Mouse (Mus musculus) gastrocnemius, adult 2 months (tissue): ENCODE measurements around the gene Ifrd1. TPM values are rescaled to one million over a fixed set of nuclear protein-coding genes. Genes with fewer than 3 reads are reported as not detected.

ENCODE experiments used
- DNase-seq: peaks from one replicate; pipeline ENCODE4 v3.0.0; 2022
- H3K27ac ChIP-seq: fragments of 200-600 bp; 2 replicates; pipeline ENCODE4 v1.8.1; 2022; ENCODE audit warnings: mild to moderate bottlenecking
- H3K4me3 ChIP-seq: fragments of 200-600 bp; 2 replicates; pipeline ENCODE4 v1.8.1; 2022; ENCODE audit warnings: mild to moderate bottlenecking, moderate library complexity
- CTCF ChIP-seq: fragments of 200-600 bp; IDR thresholded peaks from 2 replicates; pipeline ENCODE4 v1.8.1; 2022; ENCODE audit warnings: antibody characterized with exemption, mild to moderate bottlenecking, moderate library complexity
- intact Hi-C: fragments of 180-260 bp; cut with DNase I; formaldehyde crosslinking; loops from one replicate; pipeline ENCODE4 v1.15.1; 2025
- microRNA-seq: library from miRNA; unstranded; fragments of <30 nt; microRNA quantifications from one replicate; pipeline ENCODE4 v1.2.0, GENCODE M21; 2021
- total RNA-seq, 2 experiments: library from RNA; stranded (reverse); gene quantifications; 2 replicates each; pipeline ENCODE4 v1.2.3; 2021

Ifrd1 gene
- total RNA-seq, 2 experiments from 2014 or later, result 106 to 137 TPM

DNA sequence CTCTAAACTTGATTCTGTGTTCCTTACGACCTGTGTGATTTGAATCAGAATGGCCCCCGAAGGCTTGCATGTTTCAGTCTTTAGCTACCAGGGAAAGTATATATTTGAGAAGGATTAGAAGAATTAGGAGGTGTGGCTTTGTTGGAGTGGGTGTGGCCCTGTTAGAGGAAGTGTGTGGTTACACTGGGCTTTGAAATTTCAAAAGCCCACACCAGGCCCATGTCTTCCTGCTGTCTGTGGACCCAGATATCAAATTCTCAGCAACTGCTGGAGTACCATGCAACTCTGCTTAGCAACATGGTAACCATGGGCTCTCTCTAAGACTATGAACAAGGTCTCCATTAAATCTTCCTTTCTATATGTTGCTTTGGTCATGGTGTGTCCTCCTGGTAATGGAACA lies 76.7 kb downstream of the Ifrd1 start:
- Histone ChIP-seq H3K4me3 (no peak overlapping the region), H3K27ac (no peak overlapping the region)
- no peak for TF ChIP-seq CTCF
- DNase-seq, result no peak
- intact Hi-C loops, result loop anchor here (10.0 kb wide), 1 partner anchor 643 kb away; no protein-coding TSS in a partner anchor

DNA sequence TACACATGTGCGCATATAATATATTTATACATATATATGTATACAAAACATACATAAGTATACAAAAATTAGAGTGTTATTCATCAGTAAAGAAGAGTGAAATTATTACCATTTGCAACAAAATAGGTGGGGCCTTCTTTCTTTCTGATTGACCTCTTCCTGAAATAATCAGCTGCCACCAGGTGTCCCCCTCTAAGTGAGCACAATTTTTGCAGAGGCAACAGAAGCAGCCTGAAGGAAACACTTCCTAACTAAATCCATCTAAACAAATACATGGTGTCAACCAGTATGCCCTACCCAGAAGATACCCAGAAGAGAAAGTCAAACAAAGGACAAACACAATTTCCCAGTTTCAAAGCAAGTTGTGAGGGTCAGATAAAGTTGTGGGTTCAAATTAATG lies 78.6 kb downstream of the Ifrd1 start:
- no peak for TF ChIP-seq CTCF
- intact Hi-C loops, result loop anchor here (10.0 kb wide), 1 partner anchor 645 kb away; no protein-coding TSS in a partner anchor
- DNase-seq, result no peak
- H3K4me3 ChIP-seq, result no peak overlapping the region
- no peak overlapping the region for H3K27ac ChIP-seq

DNA sequence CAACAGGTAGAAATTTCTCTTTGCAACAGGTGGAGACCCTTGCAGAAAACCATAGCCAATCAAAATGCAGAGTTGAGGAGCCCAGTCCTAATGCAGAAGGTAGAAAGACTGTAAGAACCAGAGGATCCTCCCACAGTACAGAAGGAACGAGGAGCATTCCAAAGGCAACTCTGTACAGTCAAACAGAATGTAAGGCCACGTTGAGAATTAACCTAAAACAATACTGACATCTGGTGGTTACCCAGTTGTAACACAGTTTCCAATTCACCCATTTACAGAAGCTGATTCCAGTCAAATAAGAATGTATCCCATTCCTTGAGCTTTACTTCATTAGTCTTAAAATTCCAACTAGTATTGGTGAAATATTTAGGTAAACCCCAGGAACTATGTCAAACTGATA lies 83.7 kb downstream of the Ifrd1 start:
- intact Hi-C loops, result loop anchor here (2.0 to 5.0 kb wide), 2 partner anchors 82 to 652 kb away; no protein-coding TSS in a partner anchor
- Histone ChIP-seq H3K27ac (no peak overlapping the region), H3K4me3 (no peak overlapping the region)
- no peak for DNase-seq
- peak; percentile 78 for TF ChIP-seq CTCF

DNA sequence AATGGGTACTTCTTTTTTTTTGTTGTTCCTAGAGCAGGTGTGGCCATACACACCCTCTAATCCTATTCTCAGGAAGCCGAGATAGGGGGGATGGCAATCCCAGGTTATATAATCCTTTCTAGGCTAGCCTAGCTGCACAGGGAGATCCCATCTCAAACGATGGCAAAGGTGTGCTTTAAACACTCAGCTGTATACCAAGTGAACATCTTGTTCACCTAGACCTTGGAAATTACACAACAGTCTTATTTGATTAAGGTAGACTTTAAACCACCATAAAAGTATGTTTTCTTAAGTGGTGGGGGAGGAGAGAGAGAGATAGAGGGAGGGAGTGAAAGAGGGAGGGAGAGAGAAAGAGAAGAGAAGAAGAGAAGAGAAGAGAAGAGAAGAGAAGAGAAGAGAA lies 87.5 kb downstream of the Ifrd1 start:
- no peak for DNase-seq
- no peak overlapping the region for H3K27ac ChIP-seq
- intact Hi-C loops, result loop anchor here (5.0 kb wide), 1 partner anchor 648 kb away; no protein-coding TSS in a partner anchor
- no peak overlapping the region for H3K4me3 ChIP-seq
- TF ChIP-seq CTCF, result no peak

DNA sequence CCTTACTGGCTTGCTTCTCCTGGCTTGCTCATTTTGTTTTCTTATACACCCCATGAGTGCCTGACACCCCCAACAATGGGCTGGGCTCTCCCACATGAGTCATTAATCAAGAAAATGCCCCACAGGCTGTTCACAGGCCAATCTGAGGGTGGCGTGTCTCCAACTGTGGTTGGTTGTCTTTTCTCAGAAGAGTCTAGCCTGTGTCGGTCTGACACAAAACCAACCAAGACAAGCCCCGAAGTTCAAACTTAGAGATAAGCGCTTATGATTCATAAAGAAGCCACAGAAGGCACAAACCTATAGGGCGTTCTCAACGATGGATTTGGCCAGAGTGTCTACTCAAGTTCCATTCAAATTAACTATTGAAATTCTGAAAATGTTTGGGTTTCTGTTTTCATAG lies 94.1 kb downstream of the Ifrd1 start:
- no peak overlapping the region for H3K4me3 ChIP-seq
- H3K27ac ChIP-seq, result no peak overlapping the region
- intact Hi-C loops, result no loop called here
- TF ChIP-seq CTCF, result no peak
- no peak for DNase-seq

DNA sequence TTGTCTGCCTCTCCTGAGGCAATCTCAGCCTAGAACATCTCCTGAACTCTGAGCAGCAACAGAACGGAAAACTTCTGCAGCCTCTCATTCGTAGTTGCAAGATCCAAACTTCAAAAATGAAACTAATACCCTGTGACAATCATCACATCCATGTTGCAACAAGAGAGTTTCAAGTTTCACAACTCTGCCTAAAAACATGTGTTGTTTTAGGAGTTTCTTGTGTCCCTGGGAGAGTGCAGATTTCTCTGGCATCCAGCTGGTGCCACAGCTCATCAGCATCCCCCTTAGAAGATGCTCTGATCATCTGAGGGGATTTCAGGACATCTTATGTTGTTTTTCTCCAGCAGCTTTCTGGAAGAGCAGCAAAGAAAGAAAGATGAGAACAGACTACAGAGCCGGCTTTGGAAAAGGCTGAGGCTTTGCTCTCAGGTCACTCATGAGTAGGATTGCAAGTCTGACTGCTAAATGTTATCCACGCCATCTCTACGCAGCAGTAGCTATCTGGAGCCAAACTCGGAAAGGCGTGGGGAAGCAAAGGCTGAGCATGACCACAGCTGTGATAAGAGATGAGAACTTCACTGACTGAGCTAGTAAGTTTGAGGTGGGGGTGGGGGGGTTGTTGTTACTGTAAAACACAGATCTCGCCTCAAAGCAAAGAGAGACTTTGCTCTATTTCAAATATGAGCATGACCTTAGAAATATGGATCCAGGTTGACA lies 95.8 kb downstream of the Ifrd1 start:
- no peak for TF ChIP-seq CTCF
- intact Hi-C loops, result no loop called here
- peak overlapping the region; percentile 51; the same call in 1 of the 2 replicates for H3K27ac ChIP-seq
- no peak for DNase-seq
- H3K4me3 ChIP-seq, result no peak overlapping the region

Small RNA genes within 50 kb of the gene (microRNA-seq; reads per million reads assigned to microRNA genes)
- gene Mir1938, result 10.8 reads per million, percentile 8 among the genes with 10 or more reads in this experiment

Other genes starting within 250 kb of the Ifrd1 start
- gene Arl4a, start 210.5 kb downstream of the Ifrd1 start, total RNA-seq, result 10 to 100 TPM; 24.4 to 26.9 TPM
- gene Scin, start 114.3 kb downstream of the Ifrd1 start, total RNA-seq, result 1 to 10 TPM in 1 of 2 experiments, under 1 TPM in 1; 0.92 to 1.0 TPM
- 10 to 100 TPM; 55.8 to 58.6 TPM for gene Lsmem1, start 49.0 kb downstream of the Ifrd1 start, total RNA-seq
- gene Zfp277, start 197.4 kb upstream of the Ifrd1 start, total RNA-seq, result 1 to 10 TPM; 8.5 to 8.6 TPM
- 10 to 100 TPM; 13.9 to 14.8 TPM for gene Dock4, start 197.4 kb upstream of the Ifrd1 start, total RNA-seq